Mouse (Mus musculus) megakaryocyte, embryonic 14.5 days (primary cell): ENCODE data around the gene Irs2.

Experiments
- FLI1 ChIP-seq: IDR thresholded peaks from 2 replicates; pipeline ENCODE4 v1.6.1; 2012; ENCODE audit warnings: low read length, inconsistent platforms, mixed read lengths
- GATA1 ChIP-seq: IDR thresholded peaks from 3 replicates; pipeline ENCODE4 v1.6.1; 2012; ENCODE audit warnings: mixed read lengths, low read length, inconsistent platforms, borderline replicate concordance

- no peak for TF ChIP-seq GATA1
- no peak for TF ChIP-seq FLI1
These were observed 69.0 kb downstream of the Irs2 start for GRCm38 (mm10) chr8:10939210-10939782.
